Mouse (Mus musculus): ENCODE results near the gene Sis. TPM values are rescaled to one million over a fixed set of nuclear protein-coding genes. Genes with fewer than 3 reads are reported as not detected.

Sis gene
- polyA plus RNA-seq, 2 experiments: not detected

- H3K27ac ChIP-seq: no peak overlapping the region
- no peak for TF ChIP-seq CTCF (IDR thresholded peaks at IDR 0.05; ENCODE audit: low read depth)
- no peak for TF ChIP-seq EP300 (IDR thresholded peaks at IDR 0.05; ENCODE audit: low read depth)
- no peaks in the 10 kb centered on the region for H3K9me3 ChIP-seq (ENCODE audit: control insufficient read depth, low read length)
- H3K4me2 ChIP-seq (ENCODE audit: low read depth): no peak overlapping the region
- no peak for ATAC-seq (ENCODE audit: insufficient read depth)
- WGBS (ENCODE audit: insufficient replicate concordance): 44% methylated on average over 3 of the region's 3 CpGs
- H3K9ac ChIP-seq (replicated peaks): no peak overlapping the region
- no peaks in the 10 kb centered on the region for H3K27me3 ChIP-seq (ENCODE audit: control insufficient read depth, insufficient read depth, low read length)
- no peak overlapping the region for H3K4me3 ChIP-seq (ENCODE audit: insufficient read depth in 1 of 2, low read depth in 2 of 2, low read length in 2 of 2)
- DNase-seq (ENCODE audit: low read depth in 3 of 3, low spot score in 3 of 3): no peak
- H3K4me1 ChIP-seq (replicated peaks; ENCODE audit: control insufficient read depth in 2 of 2, insufficient read depth in 2 of 2, low read length in 1 of 2): no peaks in the 10 kb centered on the region
- H3K36me3 ChIP-seq (replicated peaks; ENCODE audit: control insufficient read depth, insufficient read depth, low read depth): no peaks in the 10 kb centered on the region
These were observed 8.9 kb upstream of the Sis start for GRCm38 (mm10) chr3:72976602-72977001.

- ATAC-seq (ENCODE audit: insufficient read depth): no peak
- Histone ChIP-seq H3K36me3 (replicated peaks; ENCODE audit: control insufficient read depth, insufficient read depth, low read depth) (no peaks in the 10 kb centered on the region), H3K9ac (replicated peaks) (no peak overlapping the region), H3K9me3 (ENCODE audit: control insufficient read depth, low read length) (no peaks in the 10 kb centered on the region), H3K4me3 (ENCODE audit: insufficient read depth in 1 of 2, low read depth in 2 of 2, low read length in 2 of 2) (no peak overlapping the region), H3K27me3 (ENCODE audit: control insufficient read depth, insufficient read depth, low read length) (no peaks in the 10 kb centered on the region), H3K27ac (no peak overlapping the region), H3K4me2 (ENCODE audit: low read depth) (no peak overlapping the region), H3K4me1 (replicated peaks; ENCODE audit: control insufficient read depth in 2 of 2, insufficient read depth in 2 of 2, low read length in 1 of 2) (no peaks in the 10 kb centered on the region)
- 57% methylated on average over 4 of the region's 4 CpGs for WGBS (ENCODE audit: insufficient replicate concordance)
- TF ChIP-seq EP300 (IDR thresholded peaks at IDR 0.05; ENCODE audit: low read depth) (no peak), CTCF (IDR thresholded peaks at IDR 0.05; ENCODE audit: low read depth) (no peak)
- no peak for DNase-seq (ENCODE audit: low read depth in 3 of 3, low spot score in 3 of 3)
These were observed 48.6 kb downstream of the Sis start for GRCm38 (mm10) chr3:72918919-72919526.

DNA sequence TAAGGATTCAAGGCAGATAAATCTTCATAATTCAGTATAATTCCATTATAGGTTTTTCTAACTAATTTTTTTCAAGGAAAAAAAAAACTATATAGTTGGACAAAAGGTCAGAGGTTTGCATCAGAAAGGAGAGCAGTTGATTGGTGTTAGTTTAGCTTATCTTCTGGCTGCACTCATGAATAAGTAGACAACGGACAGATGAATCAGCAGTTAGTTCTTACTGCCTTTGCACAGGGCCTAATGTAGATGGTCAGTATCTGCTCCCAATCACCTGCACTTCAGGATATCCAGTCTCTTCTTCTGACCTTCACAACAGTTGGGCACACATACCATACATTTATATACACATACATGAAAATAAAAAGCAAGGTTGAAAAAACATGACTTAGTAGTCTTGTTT lies 85.2 kb downstream of the Sis start:
- Histone ChIP-seq H3K27ac (no peak overlapping the region), H3K9ac (replicated peaks) (no peak overlapping the region), H3K36me3 (replicated peaks; ENCODE audit: control insufficient read depth, insufficient read depth, low read depth) (no peaks in the 10 kb centered on the region), H3K4me3 (ENCODE audit: insufficient read depth in 1 of 2, low read depth in 2 of 2, low read length in 2 of 2) (no peak overlapping the region), H3K4me1 (replicated peaks; ENCODE audit: control insufficient read depth in 2 of 2, insufficient read depth in 2 of 2, low read length in 1 of 2) (no peaks in the 10 kb centered on the region), H3K27me3 (ENCODE audit: control insufficient read depth, insufficient read depth, low read length) (no peaks in the 10 kb centered on the region), H3K9me3 (ENCODE audit: control insufficient read depth, low read length) (no peaks in the 10 kb centered on the region), H3K4me2 (ENCODE audit: low read depth) (no peak overlapping the region)
- DNase-seq (ENCODE audit: low read depth in 3 of 3, low spot score in 3 of 3) (no peak), ATAC-seq (ENCODE audit: insufficient read depth) (no peak)
- no peak for TF ChIP-seq EP300 (IDR thresholded peaks at IDR 0.05; ENCODE audit: low read depth)
- no peak for TF ChIP-seq CTCF (IDR thresholded peaks at IDR 0.05; ENCODE audit: low read depth)
- WGBS (ENCODE audit: insufficient replicate concordance): 54% methylated on average over 1 of the region's 1 CpGs

DNA sequence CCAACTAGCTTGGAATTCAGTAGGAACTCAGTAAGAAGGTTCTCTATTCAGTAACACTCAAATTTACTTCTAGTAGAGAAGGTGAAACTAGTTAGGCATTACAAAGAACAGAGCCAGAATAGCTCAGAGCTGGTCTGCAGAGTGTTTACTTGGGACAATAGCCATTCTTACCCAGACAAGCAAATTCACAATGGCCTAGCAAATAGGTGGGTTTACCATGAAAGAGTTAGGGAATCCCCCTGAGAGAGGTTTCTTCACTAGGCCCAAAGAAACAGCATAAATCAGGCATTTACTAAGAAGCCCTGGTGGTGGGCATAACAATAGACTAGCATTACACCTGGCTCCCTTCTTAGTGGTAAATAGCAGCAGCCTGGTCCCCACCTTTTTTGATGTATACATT lies 99.5 kb downstream of the Sis start:
- Histone ChIP-seq H3K9me3 (ENCODE audit: control insufficient read depth, low read length) (no peaks in the 10 kb centered on the region), H3K4me1 (replicated peaks; ENCODE audit: control insufficient read depth in 2 of 2, insufficient read depth in 2 of 2, low read length in 1 of 2) (no peaks in the 10 kb centered on the region), H3K27ac (no peak overlapping the region), H3K27me3 (ENCODE audit: control insufficient read depth, insufficient read depth, low read length) (no peaks in the 10 kb centered on the region), H3K4me3 (ENCODE audit: insufficient read depth in 1 of 2, low read depth in 2 of 2, low read length in 2 of 2) (no peak overlapping the region), H3K4me2 (ENCODE audit: low read depth) (no peak overlapping the region), H3K9ac (replicated peaks) (no peak overlapping the region), H3K36me3 (replicated peaks; ENCODE audit: control insufficient read depth, insufficient read depth, low read depth) (no peaks in the 10 kb centered on the region)
- no peak for DNase-seq (ENCODE audit: low read depth in 3 of 3, low spot score in 3 of 3)
- no peak for TF ChIP-seq EP300 (IDR thresholded peaks at IDR 0.05; ENCODE audit: low read depth)
- TF ChIP-seq CTCF (IDR thresholded peaks at IDR 0.05; ENCODE audit: low read depth): no peak
- no peak for ATAC-seq (ENCODE audit: insufficient read depth)

- Histone ChIP-seq H3K27me3 (ENCODE audit: control insufficient read depth, insufficient read depth, low read length) (no peaks in the 10 kb centered on the region), H3K4me2 (ENCODE audit: low read depth) (no peak overlapping the region), H3K4me1 (replicated peaks; ENCODE audit: control insufficient read depth in 2 of 2, insufficient read depth in 2 of 2, low read length in 1 of 2) (no peaks in the 10 kb centered on the region), H3K9me3 (ENCODE audit: control insufficient read depth, low read length) (no peaks in the 10 kb centered on the region), H3K4me3 (ENCODE audit: insufficient read depth in 1 of 2, low read depth in 2 of 2, low read length in 2 of 2) (no peak overlapping the region), H3K9ac (replicated peaks) (no peak overlapping the region), H3K36me3 (replicated peaks; ENCODE audit: control insufficient read depth, insufficient read depth, low read depth) (no peaks in the 10 kb centered on the region), H3K27ac (no peak overlapping the region)
- WGBS (ENCODE audit: insufficient replicate concordance): 59% methylated on average over 3 of the region's 3 CpGs
- no peak for DNase-seq (ENCODE audit: low read depth in 3 of 3, low spot score in 3 of 3)
- ATAC-seq (ENCODE audit: insufficient read depth): no peak
- no peak for TF ChIP-seq CTCF (IDR thresholded peaks at IDR 0.05; ENCODE audit: low read depth)
- no peak for TF ChIP-seq EP300 (IDR thresholded peaks at IDR 0.05; ENCODE audit: low read depth)
These were observed 108.9 kb downstream of the Sis start for GRCm38 (mm10) chr3:72858738-72859137.
